ENCODE assay signal across 29 mouse cellular contexts in genomic region chr2:148085126-148085525, GRCm38 (mm10). TPM values are rescaled to one million over a fixed set of nuclear protein-coding genes. Genes with fewer than 3 reads are reported as not detected.
DNase-seq lines count a peak whose midpoint lies in the region; ATAC-seq and TF ChIP-seq lines count a peak whose summit lies in the region.
"Had no signal": no experiment of that assay in that cellular context is flagged by ENCODE, and none has a peak within 500 bp of the region (broad histone marks: within the 10 kb centered on the region; RNA-seq: fewer than 3 reads in every experiment).

No protein-coding gene starts in this region.

- no peak for TF ChIP-seq CTCF in forebrain, postnatal 0 days (IDR thresholded peaks at IDR 0.05; ENCODE audit: low read depth)

- no peak overlapping the region for H3K9ac ChIP-seq in forebrain, embryonic 15.5 days (replicated peaks)
- no peak overlapping the region for H3K9ac ChIP-seq in forebrain, embryonic 12.5 days
- no peak overlapping the region for H3K9ac ChIP-seq in midbrain, embryonic 13.5 days (replicated peaks)
- no peak overlapping the region for H3K9ac ChIP-seq in midbrain, embryonic 14.5 days (replicated peaks; ENCODE audit: low read length)
- no peak overlapping the region for H3K9ac ChIP-seq in forebrain, postnatal 0 days
- H3K9ac ChIP-seq: embryonic facial prominence, embryonic 13.5 days; heart, embryonic 12.5 days; heart, embryonic 15.5 days had no signal

- H3K4me3 ChIP-seq in forebrain, embryonic 15.5 days: no peak overlapping the region
- H3K4me3 ChIP-seq in forebrain, embryonic 12.5 days (replicated peaks): no peak overlapping the region
- no peak overlapping the region for H3K4me3 ChIP-seq in midbrain, embryonic 13.5 days (replicated peaks)
- no peak overlapping the region for H3K4me3 ChIP-seq in midbrain, embryonic 14.5 days (replicated peaks; ENCODE audit: low read depth, low read length)
- H3K4me3 ChIP-seq in forebrain, postnatal 0 days (ENCODE audit: low read depth, low read length): no peak overlapping the region
- H3K4me3 ChIP-seq: embryonic facial prominence, embryonic 10.5 days; embryonic facial prominence, embryonic 13.5 days; erythroblast, embryonic 14.5 days; heart, embryonic 12.5 days; heart, embryonic 15.5 days had no signal

- ATAC-seq in forebrain, embryonic 15.5 days (replicated peaks): peak; percentile 67; the same call in 1 of the 2 replicates
- ATAC-seq in forebrain, embryonic 12.5 days (ENCODE audit: low FRiP score): no peak
- 0 out of 2 replicates have a peak, but pooled peaks have one; percentile 34 for ATAC-seq in midbrain, embryonic 13.5 days
- no peak; the same call in 1 of the 2 replicates for ATAC-seq in midbrain, embryonic 14.5 days (ENCODE audit: low FRiP score, low TSS enrichment)
- ATAC-seq in forebrain, postnatal 0 days: peak; percentile 71
- ATAC-seq: activated CD4-positive, CD25-positive, alpha-beta regulatory T cell, adult 4 months; intestine, postnatal 0 days had no signal

- H3K9me3 ChIP-seq in forebrain, embryonic 15.5 days: no peaks in the 10 kb centered on the region
- no peaks in the 10 kb centered on the region for H3K9me3 ChIP-seq in forebrain, embryonic 12.5 days
- H3K9me3 ChIP-seq in midbrain, embryonic 13.5 days: no peaks in the 10 kb centered on the region
- H3K9me3 ChIP-seq in midbrain, embryonic 14.5 days (ENCODE audit: control insufficient read depth, low read length): no peaks in the 10 kb centered on the region
- no peaks in the 10 kb centered on the region for H3K9me3 ChIP-seq in forebrain, postnatal 0 days (ENCODE audit: low read length)
- H3K9me3 ChIP-seq: embryonic facial prominence, embryonic 10.5 days; embryonic facial prominence, embryonic 13.5 days; heart, embryonic 12.5 days; heart, embryonic 15.5 days had no signal

- H3K4me1 ChIP-seq in forebrain, embryonic 15.5 days: peaks cover 4% of the 10 kb centered on the region; the same call in 1 of the 2 replicates
- H3K4me1 ChIP-seq in forebrain, embryonic 12.5 days: no peaks in the 10 kb centered on the region
- no peaks in the 10 kb centered on the region for H3K4me1 ChIP-seq in midbrain, embryonic 13.5 days (replicated peaks)
- H3K4me1 ChIP-seq in midbrain, embryonic 14.5 days (ENCODE audit: control insufficient read depth, insufficient read depth, low read length): no peaks in the 10 kb centered on the region
- no peaks in the 10 kb centered on the region for H3K4me1 ChIP-seq in forebrain, postnatal 0 days (ENCODE audit: insufficient read depth)
- H3K4me1 ChIP-seq: embryonic facial prominence, embryonic 10.5 days; embryonic facial prominence, embryonic 13.5 days; heart, embryonic 15.5 days had no signal

- no peaks in the 10 kb centered on the region for H3K27me3 ChIP-seq in forebrain, embryonic 15.5 days
- no peaks in the 10 kb centered on the region; the same call in 1 of the 2 replicates for H3K27me3 ChIP-seq in forebrain, embryonic 12.5 days
- H3K27me3 ChIP-seq in midbrain, embryonic 13.5 days: peaks cover 5% of the 10 kb centered on the region; the same call in 1 of the 2 replicates
- H3K27me3 ChIP-seq in midbrain, embryonic 14.5 days (ENCODE audit: control insufficient read depth, insufficient read depth, low read length): no peaks in the 10 kb centered on the region
- no peaks in the 10 kb centered on the region for H3K27me3 ChIP-seq in forebrain, postnatal 0 days (ENCODE audit: insufficient read depth, low read length)
- H3K27me3 ChIP-seq: embryonic facial prominence, embryonic 13.5 days; heart, embryonic 15.5 days had no signal

- H3K4me2 ChIP-seq in forebrain, embryonic 15.5 days (replicated peaks): no peak overlapping the region
- no peak overlapping the region for H3K4me2 ChIP-seq in forebrain, embryonic 12.5 days
- H3K4me2 ChIP-seq in midbrain, embryonic 13.5 days (replicated peaks): no peak overlapping the region
- no peak overlapping the region for H3K4me2 ChIP-seq in midbrain, embryonic 14.5 days (ENCODE audit: low read length)
- no peak overlapping the region for H3K4me2 ChIP-seq in forebrain, postnatal 0 days (ENCODE audit: low read depth)
- H3K4me2 ChIP-seq: embryonic facial prominence, embryonic 13.5 days; heart, embryonic 12.5 days; heart, embryonic 15.5 days had no signal

- peak; percentile 1 to 2 for DNase-seq in cerebellum, postnatal 14 days
- DNase-seq in cerebellum, postnatal 36 days: no peak
- DNase-seq in midbrain, embryonic 14.5 days: no peak
- DNase-seq in forebrain, postnatal 0 days: peak; percentile 11
- no peak for DNase-seq in thymus, postnatal 4 days
- DNase-seq: adrenal gland, adult 8-10 months; adrenal gland, postnatal 25 days; cerebellum, adult 18-20 months; cerebellum, adult 9-10 months; embryo, embryonic 11 days; gastrocnemius, postnatal 25 days; heart, adult 18-20 months; heart, postnatal 14 days; heart, postnatal 4 days; kidney, adult 2 months had no signal

- WGBS in forebrain, embryonic 15.5 days: 52% methylated on average over 4 of the region's 4 CpGs
- WGBS in forebrain, embryonic 12.5 days: 74% methylated on average over 4 of the region's 4 CpGs
- WGBS in midbrain, embryonic 13.5 days: 71% methylated on average over 4 of the region's 4 CpGs
- 78% methylated on average over 4 of the region's 4 CpGs for WGBS in midbrain, embryonic 14.5 days
- 52% methylated on average over 4 of the region's 4 CpGs for WGBS in forebrain, postnatal 0 days

- H3K27ac ChIP-seq in forebrain, embryonic 15.5 days (replicated peaks): no peak overlapping the region
- H3K27ac ChIP-seq in forebrain, embryonic 12.5 days: no peak overlapping the region
- no peak overlapping the region for H3K27ac ChIP-seq in midbrain, embryonic 13.5 days
- no peak overlapping the region for H3K27ac ChIP-seq in midbrain, embryonic 14.5 days (replicated peaks; ENCODE audit: low read depth, low read length)
- H3K27ac ChIP-seq in forebrain, postnatal 0 days (ENCODE audit: low read depth, low read length): no peak overlapping the region
- H3K27ac ChIP-seq: embryonic facial prominence, embryonic 10.5 days; embryonic facial prominence, embryonic 13.5 days; heart, embryonic 15.5 days had no signal

- no peaks in the 10 kb centered on the region for H3K36me3 ChIP-seq in forebrain, embryonic 15.5 days
- no peaks in the 10 kb centered on the region for H3K36me3 ChIP-seq in forebrain, embryonic 12.5 days (replicated peaks)
- no peaks in the 10 kb centered on the region for H3K36me3 ChIP-seq in midbrain, embryonic 13.5 days
- no peaks in the 10 kb centered on the region for H3K36me3 ChIP-seq in midbrain, embryonic 14.5 days (ENCODE audit: control insufficient read depth, insufficient read depth, low read length)
- no peaks in the 10 kb centered on the region for H3K36me3 ChIP-seq in forebrain, postnatal 0 days (ENCODE audit: insufficient read depth)
- H3K36me3 ChIP-seq: embryonic facial prominence, embryonic 10.5 days; embryonic facial prominence, embryonic 13.5 days; heart, embryonic 12.5 days; heart, embryonic 15.5 days had no signal

RNA-seq across cellular contexts. Expression of gene Foxa2, which starts 38.4 kb away (rescaled TPM):
- polyA plus RNA-seq in forebrain, embryonic 15.5 days (2015; fragmentation: Nextera tagmentation; extraction: Ambion mirVana): not detected in 2 replicates
- 0.28 and 0.66 TPM in 2 replicates for polyA plus RNA-seq in forebrain, embryonic 12.5 days (2016; fragmentation: Nextera tagmentation; extraction: Ambion mirVana)
- polyA plus RNA-seq in midbrain, embryonic 13.5 days (2015; fragmentation: Nextera tagmentation; extraction: Ambion mirVana): 4.0 and 9.2 TPM in 2 replicates
- polyA plus RNA-seq in midbrain, embryonic 14.5 days (2014; fragmentation: Nextera tagmentation; extraction: Ambion mirVana): 5.1 and 8.1 TPM in 2 replicates
- total RNA-seq in forebrain, postnatal 0 days (2014; rRNA removed): 0.48 and 0.85 TPM in 2 replicates
- 0.26 and 0.30 TPM in 2 replicates for polyA plus RNA-seq in forebrain, postnatal 0 days (2015; fragmentation: Nextera tagmentation; extraction: Ambion mirVana)
- total RNA-seq: adrenal gland, adult 8-10 months; adrenal gland, postnatal 25 days; gastrocnemius, adult 8-10 months; gastrocnemius, postnatal 25 days; heart, postnatal 14 days; heart, postnatal 4 days had no signal
- polyA plus RNA-seq: activated CD4-positive, CD25-positive, alpha-beta regulatory T cell, adult 4 months; cortical plate, adult 2 months; erythroblast, embryonic 14.5 days; frontal cortex, adult 2 months; gonadal fat pad, adult 2 months; kidney, adult 2 months had no signal

Comparison
In these comparisons a context has a peak if more than half of its experiments do, and no peak if none do; other contexts are left out.
1. DNase-seq: peak in cerebellum, postnatal 14 days (2 of 2) and forebrain, postnatal 0 days (single experiment); none in cerebellum, postnatal 36 days (0 of 2), midbrain, embryonic 14.5 days (single experiment) and thymus, postnatal 4 days (single experiment).
2. ATAC-seq: peak in forebrain, embryonic 15.5 days (single experiment), midbrain, embryonic 13.5 days (single experiment) and forebrain, postnatal 0 days (single experiment); none in forebrain, embryonic 12.5 days (single experiment) and midbrain, embryonic 14.5 days (single experiment).